Mouse (Mus musculus): ENCODE results near the gene Map4k4.

Gene Map4k4

DNA sequence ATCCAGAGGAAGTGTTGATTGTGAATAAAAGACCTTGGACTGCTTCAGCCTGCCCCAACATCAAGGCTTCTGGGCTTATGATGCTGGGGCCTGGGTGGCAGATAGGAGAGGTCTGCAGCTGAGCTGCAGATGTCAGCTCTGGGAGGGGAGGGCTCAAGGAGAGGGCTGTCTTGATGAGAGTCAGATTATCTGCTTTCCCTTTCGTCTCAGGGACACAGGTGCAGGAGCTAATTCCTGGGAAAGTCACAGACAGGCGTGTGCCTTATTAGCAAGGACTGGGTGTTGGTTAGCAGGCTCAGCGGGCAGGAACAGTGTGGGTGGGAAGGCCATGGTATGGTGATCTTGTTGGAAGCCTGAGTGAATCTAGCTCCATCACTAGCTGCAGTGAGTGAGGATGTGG lies 63.1 kb downstream of the Map4k4 start:
- DNase-seq (ENCODE audit: low spot score) = no peak

DNA sequence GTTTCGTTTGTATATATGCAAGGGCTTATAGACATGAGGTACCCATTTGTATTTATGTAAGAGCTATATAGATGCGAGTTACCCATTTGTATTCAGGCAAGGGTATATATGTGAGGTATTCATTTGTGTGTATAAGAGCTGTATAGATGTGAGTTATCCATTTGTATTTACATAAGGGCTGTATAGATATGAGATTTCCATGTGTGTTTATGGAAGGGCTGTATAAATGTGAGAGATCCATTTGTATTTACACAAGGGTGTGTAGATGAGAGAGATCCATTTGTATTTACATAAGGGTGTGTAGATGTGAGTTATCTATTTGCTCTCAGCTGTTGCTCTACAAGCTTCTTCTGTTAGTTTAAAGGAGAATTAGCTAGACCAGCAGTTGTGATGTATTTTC lies 63.7 kb downstream of the Map4k4 start:
- DNase-seq (ENCODE audit: low spot score) = no peak

GRCm38 (mm10) chr1:39965461-39965860 lies 64.7 kb downstream of the Map4k4 start:
- DNase-seq (ENCODE audit: low spot score) = no peak

DNA sequence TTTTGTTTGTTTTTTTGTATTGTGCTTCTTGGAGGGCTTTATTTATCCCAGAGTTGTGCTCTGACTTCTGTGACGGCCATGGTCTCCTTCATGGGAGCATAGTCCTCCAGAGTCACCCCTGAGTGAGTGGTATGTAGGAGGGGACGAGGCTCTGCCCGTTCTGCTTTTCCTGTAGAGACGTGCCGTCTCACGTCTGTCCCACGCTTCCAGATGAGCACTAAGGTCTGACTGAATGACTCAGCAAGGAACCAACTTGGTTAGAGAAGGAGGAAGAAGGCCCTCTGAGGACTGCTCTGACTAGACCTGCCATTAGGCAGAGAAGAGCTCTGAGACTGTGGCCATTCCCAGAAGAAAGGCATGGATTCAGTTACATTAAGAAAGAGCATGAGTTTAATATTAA lies 68.3 kb downstream of the Map4k4 start:
- no peak for DNase-seq (ENCODE audit: low spot score)

DNA sequence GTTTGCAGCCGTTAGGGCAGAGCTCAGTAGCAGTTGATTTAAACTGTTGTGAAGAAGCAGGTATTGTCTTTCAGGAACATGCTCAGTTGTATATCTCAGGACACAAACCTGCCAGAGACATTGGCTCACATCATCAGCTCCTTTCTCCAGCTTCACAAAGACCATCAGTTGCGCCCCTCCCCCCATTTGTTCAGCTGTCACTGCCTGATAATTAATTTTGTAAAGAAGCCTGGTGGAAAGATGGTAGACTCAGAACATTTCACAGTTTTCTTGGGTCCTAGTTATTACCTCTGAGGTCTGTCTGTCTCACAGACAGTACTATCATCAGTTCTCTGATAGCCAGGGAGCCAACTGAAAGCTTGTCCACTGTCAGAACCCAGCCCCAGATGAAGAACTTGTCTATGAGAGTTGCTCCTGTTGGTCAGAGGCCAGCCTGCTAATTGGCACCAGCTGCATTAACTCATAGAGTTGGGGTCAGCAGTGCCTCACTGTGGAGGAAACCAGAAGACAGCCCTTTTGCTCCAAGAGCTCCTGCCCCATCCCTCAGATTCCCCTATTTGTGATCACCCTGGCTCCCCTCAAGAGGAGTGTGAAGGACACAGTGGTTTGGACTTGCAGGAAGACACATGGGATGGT lies 69.2 kb downstream of the Map4k4 start:
- DNase-seq (ENCODE audit: low spot score) = peak; percentile 52

- DNase-seq (ENCODE audit: low spot score) = no peak
These were observed 71.7 kb downstream of the Map4k4 start for GRCm38 (mm10) chr1:39972411-39972810.

GRCm38 (mm10) chr1:39973911-39974310 lies 73.2 kb downstream of the Map4k4 start:
- DNase-seq (ENCODE audit: low spot score) = no peak

DNA sequence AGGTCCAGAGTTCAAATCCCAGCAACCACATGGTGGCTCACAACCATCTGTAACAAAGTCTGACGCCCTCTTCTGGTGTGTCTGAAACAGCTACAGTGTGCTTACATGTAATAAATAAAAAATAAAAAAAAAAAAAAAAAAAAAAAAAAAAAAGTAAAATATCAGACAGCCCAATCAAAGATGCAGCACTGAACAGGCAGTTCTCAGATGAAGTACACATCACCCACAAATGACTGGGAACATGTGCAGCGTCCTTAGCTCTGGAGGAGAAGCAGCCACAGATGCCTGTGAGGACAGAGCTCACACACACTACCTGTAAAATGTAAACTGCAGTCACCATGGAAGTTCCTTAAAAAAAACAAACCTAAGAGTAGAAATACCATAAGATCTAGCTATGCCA lies 74.3 kb downstream of the Map4k4 start:
- no peak for DNase-seq (ENCODE audit: low spot score)

GRCm38 (mm10) chr1:39976107-39976506 lies 75.4 kb downstream of the Map4k4 start:
- no peak for DNase-seq (ENCODE audit: low spot score)

DNA sequence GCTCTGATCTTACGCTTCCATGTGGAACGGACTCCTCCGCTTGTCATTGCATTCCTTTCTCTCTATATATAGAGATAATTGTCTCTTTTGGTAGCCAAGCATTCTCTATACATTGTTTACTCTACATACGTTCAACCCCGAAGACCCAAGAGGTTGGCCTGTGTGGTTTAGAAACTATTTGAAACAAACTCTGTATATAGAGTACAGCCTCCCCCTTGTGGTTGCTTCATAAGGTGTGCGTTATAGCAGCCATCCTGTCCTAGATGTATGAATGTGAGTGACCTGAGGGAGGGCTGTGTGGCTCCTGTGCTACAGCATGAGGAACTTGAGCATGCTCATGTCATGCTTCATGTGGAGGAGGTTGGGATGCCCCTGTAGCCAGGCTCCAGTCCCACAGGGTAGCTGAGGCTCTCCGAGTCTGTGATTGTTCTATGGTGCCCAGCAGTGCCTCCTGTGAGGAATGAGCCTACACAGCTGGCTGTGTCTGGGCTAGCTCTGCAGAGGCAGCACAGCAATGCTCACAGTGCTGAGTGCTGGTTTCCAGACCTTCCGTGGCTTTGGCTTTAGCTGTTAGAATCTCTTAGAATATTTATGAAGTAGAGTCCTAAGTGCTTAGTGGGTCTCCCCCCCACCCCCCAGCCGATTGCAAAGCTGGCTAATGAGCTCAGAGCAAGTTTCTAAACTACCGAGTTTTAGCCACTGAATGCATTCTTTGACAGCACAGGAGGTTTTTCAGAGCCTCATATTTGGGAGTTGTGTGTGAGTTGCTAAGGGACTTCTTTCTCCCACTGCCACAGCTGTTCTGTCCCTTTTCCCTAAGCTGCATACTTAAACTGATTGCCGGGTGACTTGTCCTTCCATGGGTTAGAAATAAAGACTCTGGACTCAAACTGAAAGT lies 76.4 kb downstream of the Map4k4 start:
- DNase-seq (ENCODE audit: low spot score) = peak; percentile 24

GRCm38 (mm10) chr1:39978781-39979486 lies 78.2 kb downstream of the Map4k4 start:
- no peak for DNase-seq (ENCODE audit: low spot score)

DNA sequence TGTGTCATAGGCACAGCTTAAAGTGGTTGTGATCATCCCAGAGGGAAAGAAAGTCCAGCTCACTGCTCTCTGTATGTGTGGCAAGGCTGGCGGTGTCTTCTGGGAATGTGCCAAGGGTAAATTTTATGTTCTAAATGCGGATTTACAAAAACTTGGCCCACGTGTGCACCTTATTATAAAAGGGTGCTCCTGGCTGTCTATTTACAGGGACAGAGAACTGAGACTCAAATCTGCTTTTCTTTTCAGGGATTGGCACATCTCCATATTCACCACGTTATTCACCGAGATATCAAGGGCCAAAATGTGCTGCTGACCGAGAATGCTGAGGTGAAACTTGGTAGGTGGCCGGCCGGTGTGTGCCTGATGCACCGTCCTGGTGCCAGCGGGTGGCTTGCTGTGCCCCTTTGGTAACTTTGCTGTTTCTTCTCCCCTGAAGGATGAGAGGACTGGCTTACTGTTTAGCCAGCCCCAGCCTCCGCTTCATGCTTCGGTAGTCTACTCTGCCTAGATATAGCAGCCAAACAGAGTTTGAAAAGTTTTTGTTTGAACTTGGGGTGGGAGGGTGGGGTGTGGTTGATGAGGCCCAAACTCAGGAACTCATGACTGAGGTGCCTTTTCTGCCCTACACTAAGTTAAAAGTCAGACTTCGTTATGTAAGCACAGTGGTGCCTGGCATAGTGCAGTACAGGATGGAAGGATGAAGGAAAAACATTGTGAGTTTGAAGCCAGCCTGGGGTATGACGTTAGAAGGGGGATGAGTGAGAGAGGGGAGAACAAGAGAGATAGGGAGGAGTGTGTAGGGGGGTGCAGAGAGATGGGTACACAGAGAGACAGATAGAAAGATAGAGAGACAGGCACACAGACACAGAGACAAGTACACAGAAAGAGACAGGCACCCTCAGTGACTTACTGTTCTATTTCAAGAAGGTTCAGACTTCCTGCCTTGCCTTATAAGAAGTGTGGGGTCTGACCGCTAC lies 79.9 kb downstream of the Map4k4 start:
- DNase-seq (ENCODE audit: low spot score) = no peak

DNA sequence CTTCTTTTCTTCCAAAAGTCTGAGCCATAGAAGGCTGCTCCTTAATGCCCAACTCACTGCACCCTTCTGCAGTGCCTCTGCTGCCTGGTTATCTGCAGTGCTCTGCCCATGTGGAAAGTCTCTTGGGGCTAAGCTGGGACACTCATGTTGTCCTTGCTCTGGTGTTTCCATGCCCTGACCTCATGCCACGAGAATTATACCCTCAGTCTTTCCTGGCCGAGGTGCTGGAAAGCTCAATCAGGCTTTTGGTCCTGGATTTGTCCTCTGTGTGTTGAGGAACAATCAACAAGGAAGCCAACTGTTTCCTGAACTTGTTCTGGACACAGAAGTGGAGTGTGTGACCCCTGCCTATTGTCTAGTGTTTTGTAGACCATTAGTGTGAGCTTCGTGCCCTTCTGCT lies 81.3 kb downstream of the Map4k4 start:
- DNase-seq (ENCODE audit: low spot score) = no peak

- DNase-seq (ENCODE audit: low spot score) = peak; percentile 39
These were observed 82.2 kb downstream of the Map4k4 start for GRCm38 (mm10) chr1:39982727-39983487.

- DNase-seq (ENCODE audit: low spot score) = no peak
These were observed 83.6 kb downstream of the Map4k4 start for GRCm38 (mm10) chr1:39984331-39984730.

DNA sequence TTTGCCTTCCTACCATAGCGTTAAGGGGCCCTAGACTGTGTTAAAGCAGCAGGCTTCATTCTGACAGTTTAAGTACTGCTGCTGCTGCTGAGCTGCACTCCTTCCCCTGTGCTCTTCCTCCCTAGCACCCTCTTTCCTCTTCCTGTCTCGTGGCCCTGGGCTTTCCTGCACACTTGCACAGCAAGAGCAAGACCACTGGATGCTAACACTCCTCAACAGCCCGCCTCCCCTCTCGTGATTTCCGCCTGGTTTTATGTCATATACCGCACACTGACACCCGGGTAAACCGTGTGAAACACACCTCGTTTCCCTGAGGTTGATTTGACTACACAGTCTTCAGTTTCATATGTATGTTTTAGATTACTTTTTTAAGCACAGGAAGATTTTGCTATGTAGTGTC lies 86.1 kb downstream of the Map4k4 start:
- no peak for DNase-seq (ENCODE audit: low spot score)

DNA sequence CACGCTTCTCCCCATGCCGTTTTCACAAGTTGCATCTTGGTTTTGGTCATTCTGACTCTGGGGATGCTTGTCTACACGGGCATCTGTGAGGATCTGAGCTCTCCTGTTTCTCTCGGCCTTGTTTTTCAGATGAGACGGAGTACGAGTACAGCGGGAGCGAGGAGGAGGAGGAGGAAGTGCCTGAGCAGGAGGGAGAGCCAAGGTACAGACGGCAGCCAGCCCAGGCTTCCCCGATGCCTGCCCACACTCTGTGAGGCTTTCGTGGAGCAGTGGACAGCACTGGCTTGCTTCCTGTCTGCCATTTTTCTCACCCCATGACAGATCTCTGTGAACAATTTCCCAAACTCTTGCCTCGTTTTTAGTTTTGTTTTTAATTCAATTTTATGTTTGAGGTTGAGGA lies 88.1 kb downstream of the Map4k4 start:
- no peak for DNase-seq (ENCODE audit: low spot score)

- DNase-seq (ENCODE audit: low spot score) = no peak
These were observed 89.3 kb downstream of the Map4k4 start for GRCm38 (mm10) chr1:39990041-39990440.

DNA sequence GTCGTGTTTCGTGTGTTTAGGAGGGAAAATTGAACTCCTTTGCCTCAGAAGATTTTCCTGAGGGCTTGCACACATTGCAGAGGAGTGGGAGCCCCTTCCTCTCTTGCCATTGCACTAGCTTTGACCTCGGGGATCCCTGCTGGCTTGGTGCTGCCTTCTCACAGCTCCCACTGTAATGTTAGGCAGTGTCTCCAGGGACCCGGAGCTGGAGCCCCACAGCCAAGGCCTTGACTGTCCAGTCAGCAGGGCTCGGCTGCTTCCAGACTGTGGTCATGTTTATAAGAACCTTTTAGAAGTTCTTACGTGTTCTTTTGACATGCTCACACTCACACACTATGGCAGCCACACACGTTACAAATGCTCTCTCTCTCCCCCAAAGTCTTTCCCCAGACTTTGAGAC lies 93.2 kb downstream of the Map4k4 start:
- DNase-seq (ENCODE audit: low spot score) = no peak

- DNase-seq (ENCODE audit: low spot score) = no peak
These were observed 94.9 kb downstream of the Map4k4 start for GRCm38 (mm10) chr1:39995593-39995992.

- no peak for DNase-seq (ENCODE audit: low spot score)
These were observed 99.8 kb downstream of the Map4k4 start for GRCm38 (mm10) chr1:40000476-40000875.

All from retina, embryonic 14.5 days (tissue).